Mouse (Mus musculus): ENCODE measurements around the gene Anapc4.

Gene Anapc4

DNA sequence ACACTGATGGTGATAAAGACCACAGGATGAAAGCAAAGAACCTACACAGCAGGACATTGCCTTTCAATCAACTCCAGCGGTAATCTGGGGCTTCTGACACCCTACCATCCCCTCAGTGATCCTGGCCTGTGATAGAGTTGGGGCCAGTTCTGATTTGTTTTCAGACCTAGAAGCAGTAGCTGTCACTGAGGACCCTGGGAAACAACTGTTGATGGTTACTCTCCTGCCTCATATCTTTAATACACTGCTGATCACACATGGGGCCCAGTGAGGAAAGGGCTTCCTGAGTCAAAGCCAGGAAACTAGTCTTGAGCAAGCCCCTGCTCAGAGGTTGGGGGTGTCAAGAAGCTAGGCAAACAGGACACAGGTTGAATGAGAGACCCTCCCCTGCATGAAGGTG is 37.6 kb downstream of the Anapc4 start:
- no peak for DNase-seq

- no peak for DNase-seq
Measured at GRCm38 (mm10) chr5:52871986-52872385, 38.2 kb downstream of the Anapc4 start.

GRCm38 (mm10) chr5:52878847-52879246 is 45.0 kb downstream of the Anapc4 start:
- DNase-seq, result peak; percentile 54

DNA sequence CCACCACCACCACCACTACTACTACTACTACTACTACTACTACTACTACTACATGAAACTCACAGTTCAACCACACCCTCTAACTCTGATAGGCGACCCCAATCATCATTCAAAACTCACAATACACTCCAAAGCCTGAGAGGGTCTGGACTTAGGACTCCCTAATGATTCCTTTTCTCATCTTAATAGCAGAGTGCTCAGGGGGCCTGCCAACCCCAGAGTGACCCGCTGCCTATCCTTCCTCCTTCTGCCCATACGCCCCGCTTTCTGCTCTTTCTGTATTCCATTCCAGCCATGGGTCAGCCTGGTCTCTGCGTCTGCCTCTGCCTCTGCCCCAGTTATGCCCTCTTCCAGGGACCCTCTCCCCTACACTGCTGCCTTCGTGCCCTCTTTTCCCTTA is 46.1 kb downstream of the Anapc4 start:
- no peak for DNase-seq

DNA sequence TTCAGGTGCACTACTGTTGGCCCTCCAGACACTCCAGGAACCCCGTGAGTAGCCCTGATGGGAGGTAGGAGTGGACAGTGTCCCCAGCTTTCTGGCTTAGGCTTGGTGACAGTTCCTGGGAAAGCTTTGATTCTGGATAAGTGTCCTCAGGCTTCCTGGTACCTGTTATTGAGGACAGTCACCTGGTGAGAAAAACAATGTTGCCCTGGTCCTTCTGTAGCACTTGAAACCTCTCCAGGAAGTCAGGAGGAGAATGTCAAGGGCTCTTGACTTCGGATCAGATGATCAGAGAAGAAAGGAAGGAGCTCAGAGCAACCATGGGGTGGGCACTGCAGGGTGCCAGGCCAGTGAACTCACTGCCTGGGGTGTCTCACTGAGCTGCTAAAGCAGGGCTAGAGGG is 48.6 kb downstream of the Anapc4 start:
- no peak for DNase-seq

- DNase-seq, result peak; percentile 69
Measured at GRCm38 (mm10) chr5:52887085-52887484, 53.3 kb downstream of the Anapc4 start.

GRCm38 (mm10) chr5:52889919-52890318 is 56.1 kb downstream of the Anapc4 start:
- no peak for DNase-seq

GRCm38 (mm10) chr5:52891949-52892835 is 58.4 kb downstream of the Anapc4 start:
- no peak for DNase-seq

- no peak for DNase-seq
Measured at GRCm38 (mm10) chr5:52893938-52894337, 60.1 kb downstream of the Anapc4 start.

DNA sequence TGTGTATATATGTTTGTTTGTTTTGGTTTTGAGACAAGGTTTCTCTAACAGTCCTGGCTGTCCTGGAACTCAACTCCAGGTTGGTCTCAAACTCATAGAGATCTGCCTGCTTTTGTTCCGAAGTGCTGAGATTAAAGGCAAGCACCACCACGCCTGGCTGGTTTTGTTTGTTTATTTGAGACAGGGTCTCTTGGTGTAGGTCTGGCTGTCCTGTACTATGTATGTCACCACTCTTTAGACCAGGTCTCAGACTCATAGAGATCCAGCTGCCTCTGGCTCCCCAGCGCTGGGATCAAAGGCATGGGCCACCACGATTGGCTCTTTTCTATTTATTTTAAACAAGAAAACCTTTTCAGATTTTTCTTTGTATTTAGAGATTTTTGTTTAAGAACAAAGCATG is 70.4 kb downstream of the Anapc4 start:
- DNase-seq, result no peak

- DNase-seq, result no peak
Measured at GRCm38 (mm10) chr5:52904671-52905070, 70.9 kb downstream of the Anapc4 start.

- DNase-seq, result no peak
Measured at GRCm38 (mm10) chr5:52908246-52908645, 74.4 kb downstream of the Anapc4 start.

DNA sequence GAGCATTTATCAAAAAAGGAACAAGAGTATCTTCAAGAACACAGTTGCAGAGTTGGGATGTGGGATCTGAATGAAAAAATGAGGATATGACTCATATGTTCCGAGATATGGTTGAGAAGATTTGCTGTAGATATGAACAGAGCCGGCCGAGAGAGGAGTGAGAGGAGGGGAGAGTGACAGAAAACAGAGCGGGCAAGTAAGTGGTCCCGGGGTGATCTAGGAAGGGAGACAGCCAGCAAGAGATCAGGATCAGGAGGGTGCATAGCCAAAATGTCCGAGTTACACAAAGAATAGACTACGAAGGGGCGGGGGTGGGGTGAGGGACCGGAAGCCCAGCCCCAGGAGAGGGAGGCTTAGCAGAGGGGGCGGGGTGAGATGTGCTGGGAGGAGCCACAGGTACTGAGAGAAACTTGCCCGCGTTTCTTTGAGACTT is 76.4 kb downstream of the Anapc4 start:
- DNase-seq, result no peak

- no peak for DNase-seq
Measured at GRCm38 (mm10) chr5:52911286-52911870, 77.6 kb downstream of the Anapc4 start.

DNA sequence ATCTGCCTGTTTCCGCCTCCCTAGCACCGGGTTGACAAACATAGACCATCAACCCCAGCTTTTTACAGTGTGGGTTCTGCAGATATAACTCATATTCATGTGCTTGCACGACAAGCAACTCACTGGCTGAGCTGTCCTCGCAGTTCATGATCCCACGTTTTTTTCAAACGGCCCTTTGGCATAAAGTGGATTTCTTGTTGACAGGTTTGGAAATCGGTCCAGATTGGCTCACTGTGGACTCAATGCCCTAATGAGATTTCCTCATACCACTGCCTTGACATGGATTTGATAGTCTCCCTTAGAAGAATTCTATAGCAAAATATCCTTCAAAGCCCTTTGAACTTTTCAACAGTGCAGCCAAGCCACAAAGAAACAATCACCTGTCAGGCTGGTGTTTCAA is 79.9 kb downstream of the Anapc4 start:
- DNase-seq, result no peak

- DNase-seq, result no peak
Measured at GRCm38 (mm10) chr5:52916186-52916585, 82.4 kb downstream of the Anapc4 start.

All from kidney, adult 18-20 months (tissue).